Mouse (Mus musculus) CD4-positive, CD25-positive, alpha-beta regulatory T cell, adult 2 months (primary cell): Measurements from ENCODE around the gene Nsrp1.
A peak's percentile ranks its signal among the peaks of the same experiment; 100 is the strongest.
"Not testable (repeated sequence)": the region's sequence is repeated elsewhere in the genome, so short reads cannot be mapped to it uniquely, and the experiment has no call there.

Experiments used
- DNase-seq: peaks from one replicate; pipeline ENCODE4 v3.0.0-alpha.2; 2012; ENCODE audit warnings: low read depth, low spot score

The Nsrp1 gene

DNA sequence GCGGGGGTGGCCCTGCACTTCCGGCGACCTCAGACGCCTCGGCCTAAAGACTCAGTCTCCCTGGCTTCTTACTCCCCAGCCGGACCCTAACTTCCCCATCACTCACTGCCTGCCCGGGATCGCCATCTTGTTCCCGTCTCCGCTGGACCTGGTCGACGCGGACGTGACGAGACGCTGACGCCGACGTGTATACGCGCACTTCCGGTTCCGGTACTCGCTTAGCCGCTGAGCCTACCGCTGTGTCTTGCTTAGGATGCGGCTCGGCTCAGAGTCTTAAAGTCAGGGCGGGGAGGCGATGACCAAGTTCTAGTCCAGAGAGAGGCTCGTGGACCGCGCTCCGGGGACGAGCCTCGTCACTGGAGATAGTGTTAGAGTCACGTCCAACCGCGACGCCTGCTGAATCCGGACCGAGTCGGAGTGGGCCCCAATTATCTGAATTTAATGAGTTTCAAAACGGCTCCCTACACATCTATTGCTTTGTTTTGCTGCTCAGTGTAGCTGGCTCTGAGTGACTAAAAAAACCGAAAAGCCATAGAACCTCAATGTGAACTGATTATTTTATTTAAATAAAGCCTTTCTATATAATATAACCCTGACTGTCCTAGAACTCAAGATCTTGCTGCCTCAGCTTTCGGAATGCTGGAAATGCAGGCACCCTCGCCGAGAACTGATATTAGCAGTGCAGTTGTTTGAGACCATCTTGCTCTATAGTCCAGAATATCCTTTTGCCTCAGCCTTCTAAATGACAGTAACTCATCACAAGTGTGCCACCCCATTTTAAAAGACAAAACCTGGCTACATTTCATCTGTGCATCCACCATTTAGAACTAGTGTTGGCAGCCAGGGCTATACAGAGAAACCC, at the start of gene Nsrp1:
Gene Nsrp1 (minus strand): TSS at position 163 of the 862 bp plus-strand sequence.
- DNase-seq: peak; percentile 97

- no peak for DNase-seq
Observed at GRCm38 (mm10) chr11:77111141-77111540, 32.9 kb upstream of the Nsrp1 start.

DNA sequence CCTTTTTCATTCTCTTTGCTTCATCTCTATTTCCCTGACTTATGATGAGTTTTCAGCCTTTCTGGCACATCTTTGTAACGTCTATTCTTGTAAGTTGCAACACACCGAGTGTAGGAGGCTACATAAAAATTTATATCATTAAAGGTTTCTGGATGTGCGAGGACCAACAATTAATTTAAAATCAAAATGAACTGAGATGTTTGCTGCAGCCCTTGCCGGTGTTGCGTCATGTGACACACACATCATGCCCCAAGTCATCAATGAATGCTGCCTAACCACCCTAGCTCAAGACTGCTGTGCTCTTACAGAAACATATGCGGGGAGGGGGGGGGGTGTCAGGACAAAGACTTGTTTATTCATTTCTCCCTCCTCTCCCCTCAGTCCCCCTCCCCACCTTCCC, 30.2 kb upstream of the Nsrp1 start:
- DNase-seq: no peak

GRCm38 (mm10) chr11:77107872-77108271, 29.6 kb upstream of the Nsrp1 start:
- not testable (repeated sequence) for DNase-seq

GRCm38 (mm10) chr11:77106961-77107360, 28.7 kb upstream of the Nsrp1 start:
- DNase-seq: no peak

DNA sequence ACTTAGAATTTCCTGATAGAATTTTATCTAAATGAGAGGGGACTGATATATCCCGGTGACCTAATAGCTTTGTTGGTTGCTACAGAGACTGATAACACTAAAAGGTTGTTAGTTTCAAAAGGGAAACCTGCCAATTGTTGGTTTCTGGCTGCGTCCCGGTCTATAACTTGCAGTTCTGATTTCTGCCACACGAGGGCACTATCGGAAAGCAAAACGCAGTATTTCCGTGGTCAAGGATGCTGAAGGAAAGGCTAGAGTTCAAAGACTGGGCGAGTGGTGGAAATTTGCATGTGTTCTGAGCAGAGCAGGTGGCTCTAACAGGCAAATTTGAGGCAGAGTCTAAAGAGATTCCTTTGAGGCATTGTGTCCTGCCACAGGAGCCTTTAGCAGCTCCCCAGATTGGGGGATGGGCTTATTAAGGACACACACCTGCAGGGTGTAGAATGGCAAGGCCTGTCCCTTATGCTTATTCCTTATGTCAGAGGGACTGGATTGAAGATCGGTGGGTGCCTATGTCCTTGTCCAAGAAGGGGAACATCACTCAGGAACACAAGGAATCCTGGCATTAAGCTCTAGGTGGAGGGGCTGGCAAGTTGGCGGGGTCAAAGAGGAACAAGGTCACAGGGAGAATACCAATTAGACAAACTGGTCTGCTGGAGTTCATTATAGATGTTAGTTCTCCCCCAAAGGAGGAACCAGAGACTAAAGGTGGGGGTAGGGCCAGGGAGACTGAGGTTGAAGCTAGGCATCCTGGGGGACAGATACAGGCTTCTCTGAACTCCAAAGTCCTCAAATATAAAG, 22.1 kb upstream of the Nsrp1 start:
- DNase-seq: peak; percentile 80

- no peak for DNase-seq
Observed at GRCm38 (mm10) chr11:77098332-77098972, 20.2 kb upstream of the Nsrp1 start.

- DNase-seq: no peak
Observed at GRCm38 (mm10) chr11:77096991-77097390, 18.8 kb upstream of the Nsrp1 start.

DNA sequence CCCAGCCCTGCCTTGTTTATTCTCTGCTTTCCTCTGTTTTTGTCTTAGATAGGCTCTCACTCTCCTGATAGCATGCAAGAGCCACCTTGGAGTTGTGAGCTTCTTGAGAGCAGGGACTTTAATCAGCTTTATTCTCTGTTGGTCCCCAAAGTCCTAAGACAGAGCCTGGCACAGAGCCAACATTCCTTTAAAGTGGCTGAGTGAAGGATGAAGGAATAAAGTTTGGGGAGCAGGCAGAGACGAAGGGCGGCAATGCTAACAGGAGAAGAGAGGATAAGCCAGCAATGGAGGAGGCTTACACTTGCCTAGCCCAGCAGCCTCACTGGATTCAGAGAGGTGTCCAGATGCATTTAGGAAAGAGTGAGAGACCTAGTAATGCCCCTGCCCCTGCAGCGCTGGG, 18.3 kb upstream of the Nsrp1 start:
- no peak for DNase-seq

GRCm38 (mm10) chr11:77095206-77095605, 17.0 kb upstream of the Nsrp1 start:
- DNase-seq: no peak

GRCm38 (mm10) chr11:77094136-77094535, 15.9 kb upstream of the Nsrp1 start:
- DNase-seq: no peak

- peak; percentile 64 for DNase-seq
Observed at GRCm38 (mm10) chr11:77093208-77093607, 15.0 kb upstream of the Nsrp1 start.

DNA sequence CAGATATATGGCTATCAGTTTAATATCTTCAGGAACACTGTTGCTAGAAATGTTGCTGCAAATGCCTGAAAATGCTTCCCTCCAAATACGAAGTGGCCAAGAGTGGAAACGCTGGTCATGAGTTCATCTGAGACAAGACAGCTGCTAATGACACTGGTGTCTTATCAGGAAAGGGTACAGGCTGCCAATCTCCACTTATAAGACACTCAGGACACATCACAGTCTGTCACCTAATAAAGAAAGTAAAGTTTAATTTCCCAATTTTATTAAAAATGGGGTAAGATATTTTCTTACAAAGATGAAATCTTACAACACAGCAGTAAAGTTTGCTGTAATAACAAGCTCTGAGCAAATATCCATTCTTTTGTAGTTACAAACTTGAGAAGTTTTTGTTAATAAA, 10.9 kb upstream of the Nsrp1 start:
- no peak for DNase-seq

- no peak for DNase-seq
Observed at GRCm38 (mm10) chr11:77087004-77087403, 8.8 kb upstream of the Nsrp1 start.

DNA sequence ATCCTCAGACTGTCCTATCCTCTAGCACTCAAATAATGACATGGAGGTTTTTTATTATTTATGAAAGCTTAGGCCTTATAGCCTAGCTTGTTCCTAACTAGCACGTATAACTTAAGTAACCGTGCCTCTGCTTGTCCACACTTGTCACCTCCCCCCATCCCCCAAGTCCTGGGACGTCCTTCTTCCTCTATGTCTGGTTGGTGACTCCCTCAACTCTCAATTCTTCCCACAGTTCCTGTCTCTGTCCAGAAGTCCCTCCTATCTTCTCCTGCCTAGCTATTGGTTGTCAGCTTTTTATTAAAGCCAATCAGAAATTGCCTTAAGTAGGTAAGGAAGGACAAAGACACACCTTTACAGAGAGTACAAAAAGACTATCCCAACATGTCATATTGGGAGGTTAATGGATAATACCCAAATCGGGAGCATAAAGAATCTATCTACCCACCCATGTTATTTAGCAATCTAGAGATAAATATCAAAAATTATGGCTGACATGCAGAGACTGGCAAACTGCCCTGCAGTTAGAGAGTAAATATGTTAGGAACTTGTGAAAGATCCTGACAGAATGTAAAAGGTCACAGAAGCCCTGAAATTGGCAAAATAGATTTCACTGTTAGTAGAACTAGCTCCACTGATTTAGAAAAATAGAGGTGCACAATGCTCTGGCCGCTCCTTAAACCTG, 5.9 kb upstream of the Nsrp1 start:
- no peak for DNase-seq

DNA sequence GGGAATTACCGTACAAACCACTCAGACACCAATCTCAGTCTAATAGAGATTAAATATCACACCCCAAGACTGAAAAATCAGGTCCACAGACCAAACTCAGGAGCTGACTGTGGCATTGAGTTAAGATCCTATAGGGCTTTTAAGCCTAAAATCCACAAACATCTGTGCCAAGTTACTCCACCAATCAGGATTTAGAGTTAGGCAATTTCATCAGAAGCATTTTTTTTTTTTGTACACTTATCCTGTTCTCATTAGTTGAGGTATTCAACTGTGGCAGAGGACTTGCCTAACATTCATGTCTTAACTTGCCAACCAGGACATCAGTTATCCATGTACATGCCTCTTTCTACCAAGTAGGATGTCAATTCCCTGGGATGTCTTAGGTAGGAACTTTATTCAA, 1.1 kb upstream of the Nsrp1 start:
- DNase-seq: no peak

DNA sequence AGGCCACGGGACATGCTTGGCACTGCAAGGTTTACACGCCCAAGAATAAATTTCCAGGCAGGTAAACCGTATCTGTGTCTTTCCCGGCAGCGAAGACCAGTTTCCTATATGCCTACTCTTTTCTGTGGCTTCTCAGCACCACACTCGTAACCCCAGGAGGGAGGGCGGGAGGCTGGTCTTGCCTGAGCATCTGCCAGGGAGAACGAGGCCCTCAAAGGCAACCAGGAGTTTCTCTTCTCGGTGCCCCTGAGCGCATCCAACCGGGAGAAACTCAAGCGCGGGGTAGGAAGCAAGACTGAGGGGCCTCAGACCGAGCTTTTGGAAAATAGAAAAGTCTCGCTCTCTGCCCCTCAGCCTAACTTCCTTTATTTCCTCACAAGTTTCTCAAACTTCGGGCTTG, 443 bp downstream of the Nsrp1 start:
- peak; percentile 44 for DNase-seq

GRCm38 (mm10) chr11:77077331-77077730, 904 bp downstream of the Nsrp1 start:
- DNase-seq: not testable (repeated sequence)

DNA sequence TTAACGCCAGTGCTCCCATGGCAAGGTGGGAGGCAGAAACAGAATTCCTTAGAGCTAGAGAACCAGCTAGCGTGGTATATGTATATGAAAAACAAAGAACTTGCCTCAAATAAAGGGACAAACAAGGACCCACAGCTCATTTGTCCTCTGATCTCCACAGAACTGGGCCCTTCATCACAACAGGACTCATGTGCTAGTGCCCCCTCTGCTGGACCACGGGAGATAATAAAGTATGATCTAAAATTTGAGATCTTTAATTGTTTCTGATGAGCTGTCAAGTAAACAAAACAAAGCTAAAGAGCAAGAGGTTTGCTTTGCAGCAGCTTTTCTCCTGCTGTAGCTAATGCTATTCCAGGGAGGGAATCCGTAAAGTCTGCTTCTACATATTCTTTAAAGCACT, 7.5 kb downstream of the Nsrp1 start:
- peak; percentile 49 for DNase-seq

DNA sequence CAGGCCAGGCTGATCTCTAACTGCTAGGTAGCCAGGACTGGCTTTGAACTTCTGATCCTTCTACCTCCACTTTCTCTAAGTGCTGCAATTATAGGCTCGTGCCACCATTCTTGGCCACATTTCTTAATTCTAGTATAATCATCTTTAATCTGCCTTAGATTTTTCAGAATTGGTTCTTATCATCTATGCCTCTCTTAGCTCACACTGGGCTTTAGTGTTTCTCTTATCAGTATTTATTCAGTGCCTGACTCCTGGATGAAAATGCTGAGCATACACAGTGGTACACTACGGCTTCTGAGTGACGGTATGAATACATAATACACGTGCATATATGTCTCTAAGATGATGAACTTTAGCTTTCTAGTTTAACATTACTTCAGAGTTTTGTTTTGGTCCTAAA, 9.4 kb downstream of the Nsrp1 start:
- no peak for DNase-seq

GRCm38 (mm10) chr11:77063406-77063805, 14.8 kb downstream of the Nsrp1 start:
- no peak for DNase-seq

GRCm38 (mm10) chr11:77061951-77062350, 16.3 kb downstream of the Nsrp1 start:
- no peak for DNase-seq
